Mouse (Mus musculus) ES-Bruce4 (cell line): ENCODE results near the gene Kdm7a.

ENCODE experiments used
- CTCF ChIP-seq: IDR thresholded peaks from one replicate; pipeline ENCODE4 v1.8.1; 2011; ENCODE audit warnings: low read depth, low read length
- POLR2A ChIP-seq: IDR thresholded peaks from one replicate; pipeline ENCODE4 v1.8.1; 2011; ENCODE audit warnings: low read length; ENCODE audit not compliant: insufficient read depth

GRCm38 (mm10) chr6:39225876-39226609 is 19.5 kb upstream of the Kdm7a start:
- TF ChIP-seq CTCF, result no peak
- TF ChIP-seq POLR2A, result peak; percentile 22
